25 mouse cellular contexts compared by ENCODE assay signal in the genomic region with DNA sequence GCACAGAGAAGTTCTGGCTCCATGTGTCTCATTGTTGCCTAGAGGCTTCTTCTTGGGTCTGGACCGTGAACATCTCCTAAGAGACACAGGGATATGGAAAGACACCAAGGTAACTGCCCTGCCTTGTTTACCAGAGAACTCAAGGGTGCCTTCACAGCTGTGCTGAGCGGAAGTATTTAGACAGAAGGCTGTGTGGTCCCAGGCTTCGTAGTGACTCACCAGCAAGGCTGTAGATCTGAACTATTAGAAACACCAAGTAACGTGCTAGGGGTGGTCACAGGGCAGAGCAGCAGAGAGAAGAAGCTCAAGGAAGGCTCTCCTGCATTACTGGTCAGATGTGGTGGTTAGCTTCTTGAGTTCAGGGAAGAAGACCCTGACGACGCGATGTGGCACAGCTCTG. TPM values are rescaled to one million over a fixed set of nuclear protein-coding genes. Genes with fewer than 3 reads are reported as not detected.
DNase-seq lines count a peak whose midpoint lies in the region; ATAC-seq and TF ChIP-seq lines count a peak whose summit lies in the region.
"Had no signal": no experiment of that assay in that cellular context is flagged by ENCODE, and none has a peak within 500 bp of the region (broad histone marks: within the 10 kb centered on the region; RNA-seq: fewer than 3 reads in every experiment).

No protein-coding gene starts in this region.

- H3K36me3 ChIP-seq in thymus, adult 2 months (ENCODE audit: control insufficient read depth, insufficient read depth, low read length) = no peaks in the 10 kb centered on the region
- H3K36me3 ChIP-seq in splenic B cell, adult 2 months (ENCODE audit: control insufficient read depth, insufficient read depth, low read length, poor library complexity, severe bottlenecking) = no peaks in the 10 kb centered on the region
- H3K36me3 ChIP-seq in liver, embryonic 11.5 days (ENCODE audit: control insufficient read depth, insufficient read depth, low read length) = no peaks in the 10 kb centered on the region
- H3K36me3 ChIP-seq in hindbrain, postnatal 0 days (ENCODE audit: insufficient read depth, low read length) = no peaks in the 10 kb centered on the region
- H3K36me3 ChIP-seq: embryonic facial prominence, embryonic 10.5 days; forebrain, embryonic 10.5 days; heart, embryonic 13.5 days; hindbrain, embryonic 13.5 days; intestine, embryonic 15.5 days; midbrain, embryonic 12.5 days; neural tube, embryonic 15.5 days had no signal

- no peak for ATAC-seq in liver, embryonic 11.5 days (replicated peaks; ENCODE audit: low FRiP score)
- ATAC-seq in granulocyte monocyte progenitor cell, adult 5-6 weeks (replicated peaks; ENCODE audit: poor library complexity, severe bottlenecking) = no peak
- no peak for ATAC-seq in hindbrain, postnatal 0 days
- ATAC-seq: forebrain, embryonic 16.5 days; intestine, embryonic 15.5 days had no signal

- H3K4me3 ChIP-seq in gastrocnemius, adult 2 months = no peak overlapping the region
- no peak overlapping the region for H3K4me3 ChIP-seq in thymus, adult 2 months (ENCODE audit: control insufficient read depth, insufficient read depth, low read length)
- H3K4me3 ChIP-seq in liver, embryonic 11.5 days (ENCODE audit: low read depth, low read length) = no peak overlapping the region
- H3K4me3 ChIP-seq in hindbrain, postnatal 0 days (ENCODE audit: low read length) = no peak overlapping the region
- H3K4me3 ChIP-seq: embryonic facial prominence, embryonic 10.5 days; forebrain, embryonic 10.5 days; heart, embryonic 13.5 days; hindbrain, embryonic 13.5 days; intestine, embryonic 15.5 days; layer of hippocampus, adult 2 months; midbrain, embryonic 12.5 days; neural tube, embryonic 15.5 days had no signal

- no peak overlapping the region for H3K4me2 ChIP-seq in liver, embryonic 11.5 days
- H3K4me2 ChIP-seq in hindbrain, postnatal 0 days (ENCODE audit: low read depth, low read length) = no peak overlapping the region
- H3K4me2 ChIP-seq: heart, embryonic 13.5 days; hindbrain, embryonic 13.5 days; intestine, embryonic 15.5 days; midbrain, embryonic 12.5 days; neural tube, embryonic 15.5 days had no signal

- DNase-seq in gastrocnemius, adult 2 months = no peak
- DNase-seq in gastrocnemius, postnatal 36 days = no peak
- no peak for DNase-seq in thymus, adult 2 months
- DNase-seq in thymus, adult 18-20 months = no peak
- DNase-seq in splenic B cell, adult 2 months (ENCODE audit: low read depth, low spot score) = peak; percentile 40
- DNase-seq in liver, embryonic 11.5 days (ENCODE audit: low spot score) = no peak
- DNase-seq in hindbrain, postnatal 0 days (ENCODE audit: low spot score) = no peak
- DNase-seq: adrenal gland, postnatal 36 days; cerebellum, adult 11 months; cerebellum, adult 9-11 months; kidney, postnatal 25 days; layer of hippocampus, postnatal 36 days; lung, adult 18-20 months; lung, postnatal 14 days; spleen, adult 18-20 months had no signal

- WGBS in thymus, adult 2 months = 82% methylated on average over 7 of the region's 7 CpGs
- 80% methylated on average over 7 of the region's 7 CpGs for WGBS in liver, embryonic 11.5 days
- WGBS in hindbrain, postnatal 0 days = 87% methylated on average over 7 of the region's 7 CpGs

- no peak overlapping the region for H3K9ac ChIP-seq in liver, embryonic 11.5 days (ENCODE audit: low read depth, low read length)
- H3K9ac ChIP-seq in hindbrain, postnatal 0 days (replicated peaks; ENCODE audit: low read length) = no peak overlapping the region
- H3K9ac ChIP-seq: heart, embryonic 13.5 days; hindbrain, embryonic 13.5 days; intestine, embryonic 15.5 days; midbrain, embryonic 12.5 days; neural tube, embryonic 15.5 days had no signal

- H3K9me3 ChIP-seq in liver, embryonic 11.5 days (ENCODE audit: control insufficient read depth, low read length) = no peaks in the 10 kb centered on the region
- no peaks in the 10 kb centered on the region for H3K9me3 ChIP-seq in hindbrain, postnatal 0 days (ENCODE audit: low read length)
- H3K9me3 ChIP-seq: embryonic facial prominence, embryonic 10.5 days; forebrain, embryonic 10.5 days; heart, embryonic 13.5 days; hindbrain, embryonic 13.5 days; intestine, embryonic 15.5 days; midbrain, embryonic 12.5 days; neural tube, embryonic 15.5 days had no signal

- peak overlapping the region; percentile 35; the same call in 1 of the 2 replicates for H3K27ac ChIP-seq in gastrocnemius, adult 2 months
- H3K27ac ChIP-seq in thymus, adult 2 months (ENCODE audit: control insufficient read depth, insufficient read depth, low read length) = peak overlapping the region; percentile 82
- no peak overlapping the region for H3K27ac ChIP-seq in liver, embryonic 11.5 days (ENCODE audit: low read depth, low read length)
- no peak overlapping the region for H3K27ac ChIP-seq in hindbrain, postnatal 0 days
- H3K27ac ChIP-seq: embryonic facial prominence, embryonic 10.5 days; forebrain, embryonic 10.5 days; heart, embryonic 13.5 days; hindbrain, embryonic 13.5 days; intestine, embryonic 15.5 days; layer of hippocampus, adult 2 months; midbrain, embryonic 12.5 days; neural tube, embryonic 15.5 days had no signal

- TF ChIP-seq POLR2A in thymus, adult 2 months (IDR thresholded peaks at IDR 0.05; ENCODE audit: control insufficient read depth, extremely low read depth, insufficient read depth, low read length, poor library complexity) = no peak

- intact Hi-C loops in gastrocnemius, adult 2 months (cut with DNase I) = no loop called here
- intact Hi-C loops in gastrocnemius, postnatal 36 days (cut with DNase I) = no loop called here

- TF ChIP-seq CTCF in gastrocnemius, adult 2 months (IDR thresholded peaks at IDR 0.05) = no peak
- TF ChIP-seq CTCF in thymus, adult 2 months (IDR thresholded peaks at IDR 0.05; ENCODE audit: borderline replicate concordance, control insufficient read depth, extremely low read depth, insufficient read depth, low read length, poor library complexity) = no peak
- no peak for TF ChIP-seq CTCF in hindbrain, postnatal 0 days (IDR thresholded peaks at IDR 0.05; ENCODE audit: low read depth)

- peaks cover 21% of the 10 kb centered on the region for H3K4me1 ChIP-seq in thymus, adult 2 months (replicated peaks; ENCODE audit: control insufficient read depth, insufficient read depth, low read length)
- no peaks in the 10 kb centered on the region for H3K4me1 ChIP-seq in liver, embryonic 11.5 days (replicated peaks; ENCODE audit: control insufficient read depth, insufficient read depth, low read length)
- no peaks in the 10 kb centered on the region for H3K4me1 ChIP-seq in hindbrain, postnatal 0 days (ENCODE audit: insufficient read depth, low read length)
- H3K4me1 ChIP-seq: hindbrain, embryonic 13.5 days; intestine, embryonic 15.5 days; midbrain, embryonic 12.5 days had no signal

- no peaks in the 10 kb centered on the region for H3K27me3 ChIP-seq in thymus, adult 2 months (ENCODE audit: control insufficient read depth, insufficient read depth, low read length)
- peaks cover 1% of the 10 kb centered on the region; the same call in 1 of the 2 replicates for H3K27me3 ChIP-seq in splenic B cell, adult 2 months (ENCODE audit: control insufficient read depth, insufficient read depth, low read length, poor library complexity, severe bottlenecking)
- no peaks in the 10 kb centered on the region for H3K27me3 ChIP-seq in liver, embryonic 11.5 days (replicated peaks; ENCODE audit: control insufficient read depth, insufficient read depth, low read length)
- no peaks in the 10 kb centered on the region for H3K27me3 ChIP-seq in hindbrain, postnatal 0 days (ENCODE audit: insufficient read depth, low read length)
- H3K27me3 ChIP-seq: heart, embryonic 13.5 days; hindbrain, embryonic 13.5 days; intestine, embryonic 15.5 days; midbrain, embryonic 12.5 days; neural tube, embryonic 15.5 days had no signal

RNA-seq across cellular contexts. Expression of a gene that starts 51.6 kb away (rescaled TPM):
- 10 to 100 TPM; 17.7 to 18.0 TPM for total RNA-seq in gastrocnemius, adult 2 months (2021)
- 10 to 100 TPM; 16.6 to 18.6 TPM for total RNA-seq in gastrocnemius, postnatal 36 days (2021)
- polyA plus RNA-seq in thymus, adult 2 months (2012; rRNA removed) = 14.1 and 15.0 TPM in 2 replicates
- 19.5 and 21.2 TPM in 2 replicates for polyA plus RNA-seq in liver, embryonic 11.5 days (2014; fragmentation: Nextera tagmentation; extraction: Ambion mirVana)
- total RNA-seq in granulocyte monocyte progenitor cell, adult 5-6 weeks (2014; fragmentation: Nextera tagmentation) = 3.5 and 4.9 TPM in 2 replicates
- total RNA-seq in granulocyte monocyte progenitor cell, adult 5-6 weeks (2017) = 1.9 and 3.2 TPM in 2 replicates
- 11.4 and 13.1 TPM in 2 replicates for total RNA-seq in hindbrain, postnatal 0 days (2014; rRNA removed)
- 8.4 and 8.8 TPM in 2 replicates for polyA plus RNA-seq in hindbrain, postnatal 0 days (2015; fragmentation: Nextera tagmentation; extraction: Ambion mirVana)

Comparison
In these comparisons a context has a peak if more than half of its experiments do, and no peak if none do; other contexts are left out.
1. H3K27ac ChIP-seq: peak in gastrocnemius, adult 2 months (single experiment) and thymus, adult 2 months (single experiment); none in liver, embryonic 11.5 days (single experiment) and hindbrain, postnatal 0 days (single experiment).